Mouse (Mus musculus): ENCODE measurements around the gene Fxn.

Fxn gene

GRCm38 (mm10) chr19:24280601-24281228, at the start of gene Fxn:
TSS of gene Fxn (minus strand) at chr19:24280605.
- in situ Hi-C loops (cut with MboI; ENCODE audit: low sequenced_read_pairs): loop anchor here (10.0 kb wide), 1 partner anchor 594 kb away; the partner anchor contains the start of gene Gm10053

GRCm38 (mm10) chr19:24327921-24328320, 47.5 kb upstream of the Fxn start:
- in situ Hi-C loops (cut with MboI; ENCODE audit: low sequenced_read_pairs): no loop called here

GRCm38 (mm10) chr19:24326969-24327368, 46.6 kb upstream of the Fxn start:
- in situ Hi-C loops (cut with MboI; ENCODE audit: low sequenced_read_pairs): no loop called here

- in situ Hi-C loops (cut with MboI; ENCODE audit: low sequenced_read_pairs): no loop called here
Observed at GRCm38 (mm10) chr19:24325692-24326091, 45.3 kb upstream of the Fxn start.

- in situ Hi-C loops (cut with MboI; ENCODE audit: low sequenced_read_pairs): no loop called here
Observed at GRCm38 (mm10) chr19:24323841-24324613, 43.6 kb upstream of the Fxn start.

GRCm38 (mm10) chr19:24321900-24322311, 41.5 kb upstream of the Fxn start:
- in situ Hi-C loops (cut with MboI; ENCODE audit: low sequenced_read_pairs): no loop called here

GRCm38 (mm10) chr19:24321211-24321899, 41.0 kb upstream of the Fxn start:
- in situ Hi-C loops (cut with MboI; ENCODE audit: low sequenced_read_pairs): no loop called here

- in situ Hi-C loops (cut with MboI; ENCODE audit: low sequenced_read_pairs): no loop called here
Observed at GRCm38 (mm10) chr19:24318172-24318571, 37.8 kb upstream of the Fxn start.

- in situ Hi-C loops (cut with MboI; ENCODE audit: low sequenced_read_pairs): no loop called here
Observed at GRCm38 (mm10) chr19:24317731-24318130, 37.3 kb upstream of the Fxn start.

GRCm38 (mm10) chr19:24317038-24317591, 36.7 kb upstream of the Fxn start:
- in situ Hi-C loops (cut with MboI; ENCODE audit: low sequenced_read_pairs): no loop called here

- in situ Hi-C loops (cut with MboI; ENCODE audit: low sequenced_read_pairs): no loop called here
Observed at GRCm38 (mm10) chr19:24316060-24316725, 35.8 kb upstream of the Fxn start.

GRCm38 (mm10) chr19:24315234-24315633, 34.8 kb upstream of the Fxn start:
- in situ Hi-C loops (cut with MboI; ENCODE audit: low sequenced_read_pairs): no loop called here

- in situ Hi-C loops (cut with MboI; ENCODE audit: low sequenced_read_pairs): no loop called here
Observed at GRCm38 (mm10) chr19:24314676-24315075, 34.3 kb upstream of the Fxn start.

GRCm38 (mm10) chr19:24312556-24313342, 32.3 kb upstream of the Fxn start:
- in situ Hi-C loops (cut with MboI; ENCODE audit: low sequenced_read_pairs): no loop called here

- in situ Hi-C loops (cut with MboI; ENCODE audit: low sequenced_read_pairs): no loop called here
Observed at GRCm38 (mm10) chr19:24312046-24312445, 31.6 kb upstream of the Fxn start.

- in situ Hi-C loops (cut with MboI; ENCODE audit: low sequenced_read_pairs): loop anchor here (10.0 kb wide), 1 partner anchor 116 kb away; no protein-coding TSS in a partner anchor
Observed at GRCm38 (mm10) chr19:24308305-24308705, 27.9 kb upstream of the Fxn start.

- in situ Hi-C loops (cut with MboI; ENCODE audit: low sequenced_read_pairs): loop anchor here (10.0 kb wide), 1 partner anchor 117 kb away; no protein-coding TSS in a partner anchor
Observed at GRCm38 (mm10) chr19:24307271-24308221, 27.1 kb upstream of the Fxn start.

GRCm38 (mm10) chr19:24306351-24306750, 25.9 kb upstream of the Fxn start:
- in situ Hi-C loops (cut with MboI; ENCODE audit: low sequenced_read_pairs): loop anchor here (10.0 kb wide), 1 partner anchor 118 kb away; no protein-coding TSS in a partner anchor

GRCm38 (mm10) chr19:24302198-24302597, 21.8 kb upstream of the Fxn start:
- in situ Hi-C loops (cut with MboI; ENCODE audit: low sequenced_read_pairs): loop anchor here (5.0 to 10.0 kb wide), 2 partner anchors 123 to 255 kb away; partner anchors contain the start of gene Pip5k1b

Measured in CH12F3 (cell line).